Mouse (Mus musculus) G1E (cell line): ENCODE data around the gene Fhl3.

Experiments used
- CTCF ChIP-seq: IDR thresholded peaks from 2 replicates; pipeline ENCODE4 v1.5.1; 2012; ENCODE audit warnings: low read depth, low read length, inconsistent platforms, mixed read lengths
- GATA1 ChIP-seq: IDR thresholded peaks from 2 replicates; pipeline ENCODE4 v1.6.1; 2012; ENCODE audit warnings: borderline replicate concordance, low read length, inconsistent platforms, mixed read lengths
- GATA2 ChIP-seq: IDR thresholded peaks from 2 replicates; pipeline ENCODE4 v1.6.1; 2012; ENCODE audit warnings: low read depth, low read length, inconsistent platforms, borderline replicate concordance
- POLR2AphosphoS5 ChIP-seq: IDR thresholded peaks from 2 replicates; pipeline ENCODE4 v1.6.1; 2012; ENCODE audit warnings: low read depth, low read length, inconsistent platforms; ENCODE audit not compliant: insufficient replicate concordance
- TAL1 ChIP-seq: conservative IDR thresholded peaks from 2 replicates; pipeline ENCODE4 v1.6.1; 2012; ENCODE audit warnings: low read depth, low read length, inconsistent platforms, mixed read lengths

DNA sequence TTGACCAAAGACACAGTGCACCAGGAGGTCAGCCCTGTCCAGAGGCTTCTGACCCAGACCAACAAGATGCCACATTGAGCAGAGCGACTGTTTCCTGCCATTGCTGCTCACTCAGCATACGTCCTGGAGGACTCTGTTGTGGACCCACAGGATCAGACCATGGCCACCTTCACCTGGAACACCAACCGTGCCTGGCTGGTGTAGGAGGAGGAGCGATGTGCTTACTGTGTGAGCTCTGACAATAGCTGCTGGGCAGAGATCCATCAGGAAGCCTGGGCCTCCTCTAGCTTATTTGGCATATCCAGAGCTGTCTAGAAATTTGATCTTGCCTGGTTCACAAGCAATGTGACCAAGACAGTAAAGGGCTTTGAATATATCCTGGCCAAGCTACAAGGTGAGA lies 18.6 kb downstream of the Fhl3 start:
- no peak for TF ChIP-seq CTCF
- TF ChIP-seq TAL1, result no peak
- TF ChIP-seq GATA1, result no peak
- TF ChIP-seq POLR2AphosphoS5, result no peak
- no peak for TF ChIP-seq GATA2
